Mouse (Mus musculus): ENCODE data around the gene Zic4. TPM values are rescaled to one million over a fixed set of nuclear protein-coding genes. Genes with fewer than 3 reads are reported as not detected.

Zic4 gene
- total RNA-seq, 1 experiment = not detected

- DNase-seq (ENCODE audit: low read depth, low spot score) = no peak
- no peak overlapping the region for H3K27ac ChIP-seq (ENCODE audit: insufficient read depth, low read depth, low read length, poor library complexity, severe bottlenecking)
- in situ Hi-C loops (cut with MboI; ENCODE audit: low sequenced_read_pairs in 2 of 2, unreplicated experiment in 2 of 2) = loop anchor here (25.0 kb wide), 1 partner anchor 1643 kb away; the partner anchor contains the start of gene Ankrd34c (in 2 of the 2)
- no peak overlapping the region for H3K4me3 ChIP-seq (ENCODE audit: insufficient read depth in 1 of 2, low read depth in 1 of 2, low read length in 2 of 2, poor library complexity in 1 of 2, severe bottlenecking in 1 of 2)
- peaks cover 0 to 2% of the 10 kb centered on the region in 2 experiments; a peak in 1 of 4 replicates for H3K4me1 ChIP-seq (ENCODE audit: control insufficient read depth in 2 of 2, insufficient read depth in 2 of 2, low read length in 2 of 2, poor library complexity in 1 of 2)
- no peaks in the 10 kb centered on the region for H3K9me3 ChIP-seq (ENCODE audit: control insufficient read depth, insufficient read depth, low read depth, low read length)
- no peaks in the 10 kb centered on the region for H3K36me3 ChIP-seq (ENCODE audit: control insufficient read depth, insufficient read depth, low read length, poor library complexity, severe bottlenecking)
- TF ChIP-seq CHD2 (IDR thresholded peaks at IDR 0.05; ENCODE audit: low read depth, low read length) (no peak), ZNF384 (IDR thresholded peaks at IDR 0.05; ENCODE audit: low read depth, low read length) (no peak), HCFC1 (IDR thresholded peaks at IDR 0.05; ENCODE audit: borderline replicate concordance, insufficient read depth, low read length) (no peak), MAFK (IDR thresholded peaks at IDR 0.05; ENCODE audit: insufficient read depth, low read depth, low read length) (no peak), ZC3H11A (IDR thresholded peaks at IDR 0.05; ENCODE audit: borderline replicate concordance, low read depth, low read length) (no peak)
- no peak overlapping the region for H3K9ac ChIP-seq (ENCODE audit: insufficient read depth, low read depth, low read length, poor library complexity, severe bottlenecking)
These were observed 17.7 kb downstream of the Zic4 start for GRCm38 (mm10) chr9:91379781-91380457.

- in situ Hi-C loops (cut with MboI; ENCODE audit: low sequenced_read_pairs in 2 of 2, unreplicated experiment in 2 of 2) = loop anchor here (25.0 kb wide), 1 partner anchor 1643 kb away; the partner anchor contains the start of gene Ankrd34c (in 2 of the 2)
- H3K27ac ChIP-seq (ENCODE audit: insufficient read depth, low read depth, low read length, poor library complexity, severe bottlenecking) = no peak overlapping the region
These were observed 18.3 kb downstream of the Zic4 start for GRCm38 (mm10) chr9:91380458-91380914.

GRCm38 (mm10) chr9:91381284-91382110, 19.3 kb downstream of the Zic4 start:
- no peaks in the 10 kb centered on the region for H3K9me3 ChIP-seq (ENCODE audit: control insufficient read depth, insufficient read depth, low read depth, low read length)
- H3K4me3 ChIP-seq (ENCODE audit: insufficient read depth in 1 of 2, low read depth in 1 of 2, low read length in 2 of 2, poor library complexity in 1 of 2, severe bottlenecking in 1 of 2) = peak overlapping the region; percentile 54 to 57
- in situ Hi-C loops (cut with MboI; ENCODE audit: low sequenced_read_pairs in 2 of 2, unreplicated experiment in 2 of 2) = loop anchor here (25.0 kb wide), 1 partner anchor 1644 kb away; the partner anchor contains the start of gene Ankrd34c (in 2 of the 2)
- no peak for DNase-seq (ENCODE audit: low read depth, low spot score)
- no peaks in the 10 kb centered on the region for H3K36me3 ChIP-seq (ENCODE audit: control insufficient read depth, insufficient read depth, low read length, poor library complexity, severe bottlenecking)
- peaks cover 0 to 2% of the 10 kb centered on the region in 2 experiments; a peak in 1 of 4 replicates for H3K4me1 ChIP-seq (ENCODE audit: control insufficient read depth in 2 of 2, insufficient read depth in 2 of 2, low read length in 2 of 2, poor library complexity in 1 of 2)
- no peak for TF ChIP-seq HCFC1 (IDR thresholded peaks at IDR 0.05; ENCODE audit: borderline replicate concordance, insufficient read depth, low read length)
- no peak for TF ChIP-seq MAFK (IDR thresholded peaks at IDR 0.05; ENCODE audit: insufficient read depth, low read depth, low read length)
- no peak for TF ChIP-seq ZC3H11A (IDR thresholded peaks at IDR 0.05; ENCODE audit: borderline replicate concordance, low read depth, low read length)
- TF ChIP-seq ZNF384 (IDR thresholded peaks at IDR 0.05; ENCODE audit: low read depth, low read length) = no peak
- no peak for TF ChIP-seq CHD2 (IDR thresholded peaks at IDR 0.05; ENCODE audit: low read depth, low read length)
- H3K27ac ChIP-seq (ENCODE audit: insufficient read depth, low read depth, low read length, poor library complexity, severe bottlenecking) = no peak overlapping the region
- H3K9ac ChIP-seq (ENCODE audit: insufficient read depth, low read depth, low read length, poor library complexity, severe bottlenecking) = peak overlapping the region; percentile 27

More at GRCm38 (mm10) chr9:91380458-91380914, 18.3 kb downstream of the Zic4 start:
- TF ChIP-seq CHD2 (IDR thresholded peaks at IDR 0.05; ENCODE audit: low read depth, low read length) = no peak
- TF ChIP-seq HCFC1 (IDR thresholded peaks at IDR 0.05; ENCODE audit: borderline replicate concordance, insufficient read depth, low read length) = no peak
- TF ChIP-seq ZNF384 (IDR thresholded peaks at IDR 0.05; ENCODE audit: low read depth, low read length) = no peak
- no peak for TF ChIP-seq ZC3H11A (IDR thresholded peaks at IDR 0.05; ENCODE audit: borderline replicate concordance, low read depth, low read length)
- no peak for TF ChIP-seq MAFK (IDR thresholded peaks at IDR 0.05; ENCODE audit: insufficient read depth, low read depth, low read length)
- Histone ChIP-seq H3K9me3 (ENCODE audit: control insufficient read depth, insufficient read depth, low read depth, low read length) (no peaks in the 10 kb centered on the region), H3K9ac (ENCODE audit: insufficient read depth, low read depth, low read length, poor library complexity, severe bottlenecking) (no peak overlapping the region), H3K4me3 (ENCODE audit: insufficient read depth in 1 of 2, low read depth in 1 of 2, low read length in 2 of 2, poor library complexity in 1 of 2, severe bottlenecking in 1 of 2) (no peak overlapping the region), H3K4me1 (ENCODE audit: control insufficient read depth in 2 of 2, insufficient read depth in 2 of 2, low read length in 2 of 2, poor library complexity in 1 of 2) (peaks cover 0 to 2% of the 10 kb centered on the region in 2 experiments; a peak in 1 of 4 replicates), H3K36me3 (ENCODE audit: control insufficient read depth, insufficient read depth, low read length, poor library complexity, severe bottlenecking) (no peaks in the 10 kb centered on the region)
- no peak for DNase-seq (ENCODE audit: low read depth, low spot score)

DNA sequence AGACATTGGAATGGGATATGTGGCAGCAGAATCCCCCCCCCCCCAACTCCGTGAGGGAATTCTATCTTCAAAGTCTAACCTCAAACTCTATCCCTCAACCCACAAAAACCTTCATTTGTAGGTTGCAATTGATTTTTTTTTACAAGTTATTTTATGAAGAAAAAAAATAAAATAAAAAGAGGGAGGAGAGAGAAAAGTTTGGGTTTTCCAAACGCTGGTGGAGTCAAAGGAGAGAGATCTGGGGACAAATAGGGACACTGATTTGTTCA, 19.8 kb downstream of the Zic4 start:
- TF ChIP-seq CHD2 (IDR thresholded peaks at IDR 0.05; ENCODE audit: low read depth, low read length) (no peak), HCFC1 (IDR thresholded peaks at IDR 0.05; ENCODE audit: borderline replicate concordance, insufficient read depth, low read length) (no peak), ZC3H11A (IDR thresholded peaks at IDR 0.05; ENCODE audit: borderline replicate concordance, low read depth, low read length) (no peak), ZNF384 (IDR thresholded peaks at IDR 0.05; ENCODE audit: low read depth, low read length) (no peak), MAFK (IDR thresholded peaks at IDR 0.05; ENCODE audit: insufficient read depth, low read depth, low read length) (no peak)
- H3K4me1 ChIP-seq (ENCODE audit: control insufficient read depth in 2 of 2, insufficient read depth in 2 of 2, low read length in 2 of 2, poor library complexity in 1 of 2) = peaks cover 0 to 2% of the 10 kb centered on the region in 2 experiments; a peak in 1 of 4 replicates
- H3K27ac ChIP-seq (ENCODE audit: insufficient read depth, low read depth, low read length, poor library complexity, severe bottlenecking) = no peak overlapping the region
- no peak overlapping the region for H3K9ac ChIP-seq (ENCODE audit: insufficient read depth, low read depth, low read length, poor library complexity, severe bottlenecking)
- no peak for DNase-seq (ENCODE audit: low read depth, low spot score)
- H3K9me3 ChIP-seq (ENCODE audit: control insufficient read depth, insufficient read depth, low read depth, low read length) = no peaks in the 10 kb centered on the region
- in situ Hi-C loops (cut with MboI; ENCODE audit: low sequenced_read_pairs in 2 of 2, unreplicated experiment in 2 of 2) = loop anchor here (25.0 kb wide), 1 partner anchor 1645 kb away; the partner anchor contains the start of gene Ankrd34c (in 2 of the 2)
- H3K36me3 ChIP-seq (ENCODE audit: control insufficient read depth, insufficient read depth, low read length, poor library complexity, severe bottlenecking) = no peaks in the 10 kb centered on the region
- peak overlapping the region in 1 of 2 experiments; percentile 54; a peak in 1 of 4 replicates for H3K4me3 ChIP-seq (ENCODE audit: insufficient read depth in 1 of 2, low read depth in 1 of 2, low read length in 2 of 2, poor library complexity in 1 of 2, severe bottlenecking in 1 of 2)
